Mouse (Mus musculus): ENCODE results near the gene Rims3. TPM values are rescaled to one million over a fixed set of nuclear protein-coding genes. Genes with fewer than 3 reads are reported as not detected.

Rims3 gene
- polyA plus RNA-seq, 1 experiment from 2014 or later = 1.7 TPM

DNA sequence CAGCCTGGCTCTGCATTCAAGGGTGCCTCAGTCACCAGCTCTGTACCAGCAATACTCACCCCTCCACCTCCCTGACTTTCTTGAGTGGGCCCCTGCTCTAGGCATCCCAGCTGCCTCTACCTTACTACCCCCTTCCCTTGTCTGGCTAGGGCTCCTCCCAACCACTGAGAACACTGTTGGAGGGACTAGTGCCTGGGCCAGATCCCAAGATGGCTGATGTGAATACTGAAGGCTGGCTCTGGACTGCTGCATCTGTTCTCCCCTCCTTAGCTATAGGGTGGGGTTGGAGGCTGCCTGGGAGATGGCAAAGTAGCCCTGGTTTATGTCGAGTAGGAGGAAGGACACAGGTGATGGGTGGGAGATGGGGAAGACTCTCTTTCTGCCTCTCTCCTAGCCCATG, 37.9 kb downstream of the Rims3 start:
- no peak for ATAC-seq (ENCODE audit: insufficient number of reproducible peaks, insufficient read depth, low FRiP score, low read depth)
- no peaks in the 10 kb centered on the region for H3K9me3 ChIP-seq (ENCODE audit: control insufficient read depth, low read depth, low read length)
- no peak overlapping the region for H3K4me3 ChIP-seq (ENCODE audit: low read depth, low read length)
- no peaks in the 10 kb centered on the region for H3K27me3 ChIP-seq (ENCODE audit: control insufficient read depth, insufficient read depth, low read length)
- no peaks in the 10 kb centered on the region for H3K4me1 ChIP-seq (ENCODE audit: control insufficient read depth, insufficient read depth, low read length)
- no peaks in the 10 kb centered on the region for H3K36me3 ChIP-seq (ENCODE audit: control insufficient read depth, insufficient read depth, low read length)
- 55% methylated on average over 1 of the region's 1 CpGs for WGBS
- H3K27ac ChIP-seq (ENCODE audit: low read length) = no peak overlapping the region
- no peak overlapping the region for H3K9ac ChIP-seq (replicated peaks; ENCODE audit: low read depth, low read length)
- no peak overlapping the region for H3K4me2 ChIP-seq (replicated peaks; ENCODE audit: low read depth, low read length)

DNA sequence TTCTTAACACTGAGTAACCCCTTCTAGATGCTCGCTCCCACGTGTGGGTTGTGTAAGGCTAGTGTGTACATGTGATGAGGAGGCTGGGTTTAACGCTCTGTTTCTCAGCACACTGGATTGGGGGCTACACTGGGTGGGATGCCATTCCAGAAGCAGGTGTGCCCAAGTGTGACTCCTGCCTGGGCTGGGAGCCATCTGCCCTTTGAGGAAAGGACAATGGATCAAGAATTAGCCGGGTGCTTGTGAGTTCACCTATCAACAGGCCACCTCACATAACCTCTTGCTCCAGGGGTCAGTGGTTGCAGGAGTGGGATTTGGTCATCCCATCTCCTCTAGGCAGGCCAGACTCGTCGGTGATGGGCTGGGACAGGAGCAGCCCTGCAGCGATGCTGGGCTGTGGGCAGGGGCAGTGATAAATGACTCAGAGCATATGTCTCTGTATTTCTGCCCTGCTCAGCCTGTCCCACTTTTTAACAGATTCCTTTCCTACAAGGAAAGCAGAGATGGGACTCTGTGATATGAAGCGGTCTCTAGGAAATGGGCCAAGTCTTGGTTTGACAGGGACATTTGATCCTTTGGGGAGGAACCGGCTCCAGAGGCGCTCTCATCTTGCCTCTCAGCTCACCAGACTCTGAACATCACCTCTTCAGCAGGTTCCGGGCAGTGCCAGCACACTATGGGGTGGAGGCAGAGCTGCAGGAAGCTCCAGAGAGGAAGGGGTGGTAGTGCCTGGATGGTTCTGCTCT, 39.2 kb downstream of the Rims3 start:
- H3K4me2 ChIP-seq (replicated peaks; ENCODE audit: low read depth, low read length) = no peak overlapping the region
- H3K9ac ChIP-seq (replicated peaks; ENCODE audit: low read depth, low read length) = no peak overlapping the region
- H3K4me1 ChIP-seq (ENCODE audit: control insufficient read depth, insufficient read depth, low read length) = no peaks in the 10 kb centered on the region
- no peaks in the 10 kb centered on the region for H3K36me3 ChIP-seq (ENCODE audit: control insufficient read depth, insufficient read depth, low read length)
- no peaks in the 10 kb centered on the region for H3K9me3 ChIP-seq (ENCODE audit: control insufficient read depth, low read depth, low read length)
- H3K27me3 ChIP-seq (ENCODE audit: control insufficient read depth, insufficient read depth, low read length) = no peaks in the 10 kb centered on the region
- H3K4me3 ChIP-seq (ENCODE audit: low read depth, low read length) = no peak overlapping the region
- H3K27ac ChIP-seq (ENCODE audit: low read length) = no peak overlapping the region
- ATAC-seq (ENCODE audit: insufficient number of reproducible peaks, insufficient read depth, low FRiP score, low read depth) = no peak
- WGBS = 54% methylated on average over 11 of the region's 11 CpGs

DNA sequence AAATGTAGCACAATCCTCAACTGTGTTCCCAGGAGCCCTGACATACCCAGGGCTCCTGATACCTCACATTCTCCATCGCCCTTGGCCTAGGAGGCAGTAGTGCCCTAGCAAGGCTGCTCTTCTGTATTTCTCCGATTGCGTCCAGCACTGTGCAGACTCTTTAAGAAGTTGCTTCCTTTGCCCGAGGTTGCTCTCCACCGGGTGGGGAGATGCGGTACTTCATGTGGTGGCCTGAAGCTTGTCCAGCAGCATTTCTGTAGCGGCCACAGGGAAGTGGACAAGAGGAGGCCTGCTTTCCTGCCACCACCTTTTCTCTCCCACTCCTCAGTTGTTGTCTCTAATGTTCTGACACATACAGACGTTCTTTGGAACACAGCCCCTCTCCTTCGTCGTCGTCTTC, 40.0 kb downstream of the Rims3 start:
- 69% methylated on average over 11 of the region's 11 CpGs for WGBS
- no peaks in the 10 kb centered on the region for H3K27me3 ChIP-seq (ENCODE audit: control insufficient read depth, insufficient read depth, low read length)
- no peaks in the 10 kb centered on the region for H3K4me1 ChIP-seq (ENCODE audit: control insufficient read depth, insufficient read depth, low read length)
- H3K4me3 ChIP-seq (ENCODE audit: low read depth, low read length) = no peak overlapping the region
- no peak overlapping the region for H3K9ac ChIP-seq (replicated peaks; ENCODE audit: low read depth, low read length)
- H3K36me3 ChIP-seq (ENCODE audit: control insufficient read depth, insufficient read depth, low read length) = no peaks in the 10 kb centered on the region
- H3K4me2 ChIP-seq (replicated peaks; ENCODE audit: low read depth, low read length) = no peak overlapping the region
- H3K9me3 ChIP-seq (ENCODE audit: control insufficient read depth, low read depth, low read length) = no peaks in the 10 kb centered on the region
- no peak for ATAC-seq (ENCODE audit: insufficient number of reproducible peaks, insufficient read depth, low FRiP score, low read depth)
- H3K27ac ChIP-seq (ENCODE audit: low read length) = no peak overlapping the region

DNA sequence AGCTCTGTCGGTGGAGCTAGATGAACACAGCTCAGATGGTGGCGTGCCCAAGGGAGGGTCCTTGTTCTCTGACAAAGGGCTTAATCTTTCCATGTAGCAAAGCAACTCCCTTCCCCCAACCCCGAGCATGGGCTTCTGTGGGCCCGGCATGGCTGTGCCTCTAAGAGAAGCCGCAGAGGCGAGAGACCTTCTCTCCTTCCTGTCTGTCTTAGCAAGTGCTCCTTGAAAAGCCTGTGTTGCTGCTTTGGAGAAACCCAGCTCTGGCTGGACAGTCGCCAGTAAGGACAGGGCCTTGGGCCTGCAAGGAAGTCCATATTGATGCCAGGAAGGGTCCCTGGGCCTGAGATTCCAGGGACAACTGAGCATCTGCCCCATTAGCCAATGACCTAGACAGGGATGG, 40.6 kb downstream of the Rims3 start:
- Histone ChIP-seq H3K4me3 (ENCODE audit: low read depth, low read length) (no peak overlapping the region), H3K4me1 (ENCODE audit: control insufficient read depth, insufficient read depth, low read length) (no peaks in the 10 kb centered on the region), H3K4me2 (replicated peaks; ENCODE audit: low read depth, low read length) (no peak overlapping the region), H3K9me3 (ENCODE audit: control insufficient read depth, low read depth, low read length) (no peaks in the 10 kb centered on the region), H3K9ac (replicated peaks; ENCODE audit: low read depth, low read length) (no peak overlapping the region), H3K36me3 (ENCODE audit: control insufficient read depth, insufficient read depth, low read length) (no peaks in the 10 kb centered on the region), H3K27ac (ENCODE audit: low read length) (no peak overlapping the region), H3K27me3 (ENCODE audit: control insufficient read depth, insufficient read depth, low read length) (no peaks in the 10 kb centered on the region)
- WGBS = 88% methylated on average over 7 of the region's 7 CpGs
- ATAC-seq (ENCODE audit: insufficient number of reproducible peaks, insufficient read depth, low FRiP score, low read depth) = no peak

DNA sequence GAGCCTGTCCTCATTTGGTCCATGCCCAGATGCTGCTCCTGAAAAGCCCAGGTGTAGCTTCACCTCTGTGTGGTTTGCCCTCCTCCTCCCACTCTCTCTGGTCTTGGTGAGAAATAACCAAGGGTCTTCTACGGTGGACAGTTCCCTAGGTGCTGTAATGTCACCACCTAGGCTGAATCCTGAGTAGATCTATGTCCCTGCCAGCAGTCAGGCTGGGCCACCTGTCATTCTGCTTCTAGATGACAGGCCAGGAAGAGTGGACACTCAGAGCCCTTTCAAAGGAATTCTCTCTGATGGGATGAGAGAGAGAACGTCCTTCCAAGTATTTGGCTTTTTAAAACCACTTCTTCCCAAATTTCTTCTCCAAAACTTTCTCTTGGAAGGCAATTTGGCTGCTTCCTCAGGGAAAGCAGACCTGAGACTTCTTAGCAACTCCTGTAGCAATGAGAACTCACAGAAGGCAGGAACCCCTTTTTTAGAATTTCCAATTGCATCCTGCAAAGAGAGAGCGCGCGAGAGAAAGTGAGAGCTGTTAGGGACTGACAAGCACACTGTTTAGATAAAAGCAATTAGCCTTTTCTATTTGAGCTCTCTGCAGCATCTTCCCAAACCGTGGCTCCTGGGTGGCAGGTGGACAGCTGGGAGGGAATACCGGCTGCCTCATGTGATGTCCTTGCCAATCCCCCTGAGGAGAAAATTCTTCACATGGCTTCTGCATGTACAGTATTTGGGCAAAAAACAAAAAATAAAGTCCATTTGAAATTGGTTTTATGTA, 41.4 kb downstream of the Rims3 start:
- Histone ChIP-seq H3K27ac (ENCODE audit: low read length) (no peak overlapping the region), H3K36me3 (ENCODE audit: control insufficient read depth, insufficient read depth, low read length) (no peaks in the 10 kb centered on the region), H3K4me2 (replicated peaks; ENCODE audit: low read depth, low read length) (no peak overlapping the region), H3K4me1 (ENCODE audit: control insufficient read depth, insufficient read depth, low read length) (no peaks in the 10 kb centered on the region), H3K4me3 (ENCODE audit: low read depth, low read length) (no peak overlapping the region), H3K9me3 (ENCODE audit: control insufficient read depth, low read depth, low read length) (no peaks in the 10 kb centered on the region), H3K27me3 (ENCODE audit: control insufficient read depth, insufficient read depth, low read length) (no peaks in the 10 kb centered on the region), H3K9ac (replicated peaks; ENCODE audit: low read depth, low read length) (no peak overlapping the region)
- 59% methylated on average over 7 of the region's 7 CpGs for WGBS
- no peak for ATAC-seq (ENCODE audit: insufficient number of reproducible peaks, insufficient read depth, low FRiP score, low read depth)

DNA sequence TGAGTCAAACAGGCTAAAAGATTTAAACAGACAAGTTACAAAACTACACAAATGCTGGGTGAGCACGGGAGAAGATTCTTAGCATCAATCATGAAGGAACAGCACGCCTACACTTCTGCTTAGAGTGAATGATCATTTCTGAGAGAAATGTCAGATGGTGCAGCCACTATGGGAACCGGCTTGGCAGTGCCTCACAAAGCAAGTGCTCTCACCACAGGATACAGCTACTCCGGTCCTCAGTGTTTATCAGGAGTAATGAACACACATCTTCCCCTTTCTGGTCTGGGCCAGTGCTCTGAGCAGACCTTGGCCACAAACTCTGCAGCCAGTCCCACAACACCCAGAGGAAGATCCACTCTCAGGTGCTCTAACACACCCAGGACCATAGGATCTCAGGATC, 49.9 kb downstream of the Rims3 start:
- Histone ChIP-seq H3K4me1 (ENCODE audit: control insufficient read depth, insufficient read depth, low read length) (no peaks in the 10 kb centered on the region), H3K36me3 (ENCODE audit: control insufficient read depth, insufficient read depth, low read length) (no peaks in the 10 kb centered on the region), H3K4me2 (replicated peaks; ENCODE audit: low read depth, low read length) (no peak overlapping the region), H3K4me3 (ENCODE audit: low read depth, low read length) (no peak overlapping the region), H3K9me3 (ENCODE audit: control insufficient read depth, low read depth, low read length) (no peaks in the 10 kb centered on the region), H3K27ac (ENCODE audit: low read length) (no peak overlapping the region), H3K27me3 (ENCODE audit: control insufficient read depth, insufficient read depth, low read length) (no peaks in the 10 kb centered on the region), H3K9ac (replicated peaks; ENCODE audit: low read depth, low read length) (no peak overlapping the region)
- no peak for ATAC-seq (ENCODE audit: insufficient number of reproducible peaks, insufficient read depth, low FRiP score, low read depth)
- 23% methylated on average over 4 of the region's 4 CpGs for WGBS

DNA sequence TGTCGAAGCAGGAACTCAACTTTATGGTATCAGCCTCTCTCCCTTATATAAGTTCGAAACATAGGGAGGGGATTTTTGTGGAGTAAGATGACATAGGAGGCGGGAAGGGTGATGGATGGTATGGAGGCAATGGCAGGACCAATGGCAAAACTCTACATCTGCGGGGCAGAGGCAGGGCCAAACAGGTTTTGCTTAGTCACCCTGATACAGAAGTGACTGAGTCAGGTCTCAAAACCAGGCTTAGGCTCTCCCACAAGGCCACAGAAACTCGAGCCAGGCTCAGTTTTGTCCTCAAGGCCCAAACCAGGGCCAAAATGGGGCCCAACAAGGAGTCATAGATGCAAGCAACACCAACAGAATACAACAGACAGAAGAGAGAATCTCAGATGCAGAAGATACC, 51.0 kb downstream of the Rims3 start:
- Histone ChIP-seq H3K4me1 (ENCODE audit: control insufficient read depth, insufficient read depth, low read length) (no peaks in the 10 kb centered on the region), H3K4me2 (replicated peaks; ENCODE audit: low read depth, low read length) (no peak overlapping the region), H3K27ac (ENCODE audit: low read length) (no peak overlapping the region), H3K9me3 (ENCODE audit: control insufficient read depth, low read depth, low read length) (no peaks in the 10 kb centered on the region), H3K9ac (replicated peaks; ENCODE audit: low read depth, low read length) (no peak overlapping the region), H3K36me3 (ENCODE audit: control insufficient read depth, insufficient read depth, low read length) (no peaks in the 10 kb centered on the region), H3K4me3 (ENCODE audit: low read depth, low read length) (no peak overlapping the region), H3K27me3 (ENCODE audit: control insufficient read depth, insufficient read depth, low read length) (no peaks in the 10 kb centered on the region)
- WGBS = 74% methylated on average over 5 of the region's 5 CpGs
- ATAC-seq (ENCODE audit: insufficient number of reproducible peaks, insufficient read depth, low FRiP score, low read depth) = no peak

DNA sequence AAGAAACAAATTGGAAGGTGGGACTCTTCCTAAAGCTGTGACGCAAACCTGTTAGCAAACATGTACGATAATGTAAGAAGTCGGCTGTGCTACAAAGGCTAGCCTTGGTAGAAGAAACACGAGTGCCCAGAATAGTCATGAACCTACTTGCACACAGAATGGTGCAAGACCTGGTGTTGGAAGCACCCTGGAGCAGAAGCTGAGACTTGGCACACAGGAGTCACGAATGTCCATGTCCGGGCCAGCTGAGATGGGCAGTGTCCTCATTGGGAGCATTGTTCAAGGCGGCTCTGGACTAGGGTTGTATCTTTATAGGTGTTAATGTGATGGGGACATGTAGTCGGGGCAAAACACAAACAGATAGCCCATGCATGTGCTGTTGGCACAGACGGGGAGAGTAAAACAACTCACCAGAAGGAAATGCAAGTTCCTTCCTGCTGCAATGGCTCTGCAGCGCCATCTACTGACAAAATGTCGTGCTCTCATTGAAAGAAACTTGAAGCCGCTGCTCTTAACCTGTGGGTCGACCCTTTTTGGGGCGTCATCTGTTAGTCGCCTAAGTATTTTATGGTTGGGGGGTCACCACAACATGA, 55.0 kb downstream of the Rims3 start:
- no peak for ATAC-seq (ENCODE audit: insufficient number of reproducible peaks, insufficient read depth, low FRiP score, low read depth)
- WGBS = 30% methylated on average over 15 of the region's 15 CpGs

More for the DNA sequence above, 55.0 kb downstream of the Rims3 start:
- H3K4me1 ChIP-seq (ENCODE audit: control insufficient read depth, insufficient read depth, low read length) = no peaks in the 10 kb centered on the region
- H3K27me3 ChIP-seq (ENCODE audit: control insufficient read depth, insufficient read depth, low read length) = no peaks in the 10 kb centered on the region
- no peaks in the 10 kb centered on the region for H3K36me3 ChIP-seq (ENCODE audit: control insufficient read depth, insufficient read depth, low read length)
- no peak overlapping the region for H3K4me3 ChIP-seq (ENCODE audit: low read depth, low read length)
- no peaks in the 10 kb centered on the region for H3K9me3 ChIP-seq (ENCODE audit: control insufficient read depth, low read depth, low read length)
- H3K9ac ChIP-seq (replicated peaks; ENCODE audit: low read depth, low read length) = no peak overlapping the region
- no peak overlapping the region for H3K4me2 ChIP-seq (replicated peaks; ENCODE audit: low read depth, low read length)
- H3K27ac ChIP-seq (ENCODE audit: low read length) = no peak overlapping the region
